In genomic region chr2:167112737-167113136, GRCm38 (mm10) we compare ENCODE assay signal across 8 mouse cellular contexts. TPM values are rescaled to one million over a fixed set of nuclear protein-coding genes. Genes with fewer than 3 reads are reported as not detected.
DNase-seq lines count a peak whose midpoint lies in the region; ATAC-seq and TF ChIP-seq lines count a peak whose summit lies in the region.

No protein-coding gene starts in this region.

- ATAC-seq in monocyte, adult 5-6 weeks (replicated peaks; ENCODE audit: insufficient number of reproducible peaks, low FRiP score, low TSS enrichment, poor library complexity, severe bottlenecking): peak; percentile 83

- H3K27ac ChIP-seq in kidney, adult 2 months (ENCODE audit: insufficient read depth, low read depth, low read length): no peak overlapping the region
- 0 out of 2 replicates have a peak overlapping the region, but pooled peaks have one; percentile 64 for H3K27ac ChIP-seq in limb, embryonic 10.5 days

- H3K36me3 ChIP-seq in kidney, adult 2 months (ENCODE audit: control insufficient read depth, insufficient read depth, low read length): no peaks in the 10 kb centered on the region
- no peaks in the 10 kb centered on the region for H3K36me3 ChIP-seq in limb, embryonic 10.5 days

- H3K4me3 ChIP-seq in kidney, adult 2 months (ENCODE audit: insufficient read depth, low read depth, low read length): no peak overlapping the region
- H3K4me3 ChIP-seq in limb, embryonic 10.5 days: no peak overlapping the region

- peak; percentile 87 for DNase-seq in ovary, postnatal 10 days (ENCODE audit: low spot score)
- no peak for DNase-seq in ovary, adult 18-20 months (ENCODE audit: low spot score)
- DNase-seq in embryo, embryonic 10.5 days (ENCODE audit: low spot score): peak; percentile 92
- DNase-seq in gastrocnemius, postnatal 14 days: peak; percentile 74
- peak; percentile 79 for DNase-seq in kidney, adult 2 months
- peak; percentile 94 for DNase-seq in limb, embryonic 10.5 days (ENCODE audit: low spot score)
- peak; percentile 66 to 71 for DNase-seq in spleen, postnatal 36 days (ENCODE audit: low spot score in 2 of 2)

- intact Hi-C loops in gastrocnemius, postnatal 14 days (cut with DNase I; ENCODE audit: low total_unique reads): loop anchor here (5.0 kb wide), 1 partner anchor 80 kb away; the partner anchor contains the start of gene Kcnb1

- no peaks in the 10 kb centered on the region for H3K27me3 ChIP-seq in kidney, adult 2 months (replicated peaks; ENCODE audit: control insufficient read depth, insufficient read depth, low read length)
- 0 out of 2 replicates have a peak, but pooled peaks cover 7% of the 10 kb centered on the region for H3K27me3 ChIP-seq in limb, embryonic 10.5 days (ENCODE audit: low read depth, poor library complexity, severe bottlenecking)

- no peaks in the 10 kb centered on the region for H3K9me3 ChIP-seq in limb, embryonic 10.5 days (replicated peaks)

- TF ChIP-seq POLR2A in kidney, adult 2 months (IDR thresholded peaks at IDR 0.05; ENCODE audit: low read depth, low read length): no peak

- 48% methylated on average over 6 of the region's 6 CpGs for WGBS in kidney, adult 2 months
- 49% methylated on average over 6 of the region's 6 CpGs for WGBS in limb, embryonic 10.5 days

- H3K4me1 ChIP-seq in kidney, adult 2 months (ENCODE audit: control insufficient read depth, insufficient read depth, low read length): no peaks in the 10 kb centered on the region
- peaks cover 30% of the 10 kb centered on the region for H3K4me1 ChIP-seq in limb, embryonic 10.5 days

- TF ChIP-seq CTCF in kidney, adult 2 months (conservative IDR thresholded peaks at IDR 0.05; ENCODE audit: insufficient read depth, insufficient read length, low read depth, low read length): peak; percentile 99

RNA-seq across cellular contexts. Expression of gene Znfx1, which starts 49.9 kb away (rescaled TPM):
- 10 to 100 TPM; 14.5 to 14.8 TPM for total RNA-seq in gastrocnemius, postnatal 14 days (2021)
- 58.7 and 60.9 TPM in 2 replicates for polyA plus RNA-seq in kidney, adult 2 months (2012; rRNA removed)
- polyA plus RNA-seq in limb, embryonic 10.5 days (2016; fragmentation: Nextera tagmentation; extraction: Ambion mirVana): 5.0 and 5.1 TPM in 2 replicates
- 25.0 to 58.3 TPM (median 29.7 TPM) in 3 replicates for total RNA-seq in monocyte, adult 5-6 weeks (2017)
